Mouse (Mus musculus): Measurements from ENCODE around the gene Arrdc2. TPM values are rescaled to one million over a fixed set of nuclear protein-coding genes. Genes with fewer than 3 reads are reported as not detected.

Arrdc2 gene
- polyA plus RNA-seq, 1 experiment: 73.8 TPM

GRCm38 (mm10) chr8:70865350-70866000, 26.0 kb upstream of the Arrdc2 start:
- Histone ChIP-seq H3K27ac (ENCODE audit: insufficient read depth, low read length) (no peak overlapping the region), H3K36me3 (ENCODE audit: control insufficient read depth, insufficient read depth, low read length) (no peaks in the 10 kb centered on the region), H3K27me3 (ENCODE audit: control insufficient read depth, insufficient read depth, low read length) (peaks cover 17% of the 10 kb centered on the region), H3K4me3 (ENCODE audit: extremely low read depth, insufficient read depth, insufficient read length) (peak overlapping the region; percentile 54; the same call in 1 of the 2 replicates), H3K4me1 (ENCODE audit: control insufficient read depth, insufficient read depth, insufficient read length) (peaks cover 38% of the 10 kb centered on the region)
- TF ChIP-seq POLR2A (IDR thresholded peaks at IDR 0.05; ENCODE audit: low read depth, low read length): no peak
- no peak for TF ChIP-seq CTCF (IDR thresholded peaks at IDR 0.05; ENCODE audit: extremely low read depth, insufficient read depth, insufficient read length, insufficient replicate concordance)
- WGBS: under 1% methylated on average over 46 of the region's 46 CpGs
- DNase-seq (ENCODE audit: low read depth in 1 of 2, low spot score in 2 of 2): peak; percentile 100

DNA sequence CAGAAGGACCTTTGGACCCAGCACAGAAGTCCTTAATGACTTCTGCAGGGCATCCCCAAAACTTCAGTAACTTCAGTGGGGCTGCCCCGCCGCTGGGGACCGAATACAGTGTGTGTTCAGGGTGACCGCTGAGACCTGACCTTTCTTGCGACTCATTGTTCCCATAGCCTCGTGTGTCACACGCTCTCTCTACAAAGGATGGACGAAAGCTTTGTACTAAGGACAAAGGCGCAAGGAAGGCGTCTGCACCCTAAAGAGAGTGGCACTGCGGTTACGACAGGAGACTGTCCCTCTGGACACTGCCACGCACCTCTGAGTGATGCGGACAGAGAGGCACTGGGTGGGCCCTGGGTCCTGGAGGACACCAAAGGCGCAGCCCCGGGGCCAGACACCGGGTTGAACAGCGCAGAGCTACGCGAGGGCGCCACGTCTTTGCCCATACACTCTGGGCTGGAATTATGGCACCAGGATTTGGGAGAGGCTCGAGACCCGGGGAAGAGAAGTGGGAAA, 25.2 kb upstream of the Arrdc2 start:
- Histone ChIP-seq H3K36me3 (ENCODE audit: control insufficient read depth, insufficient read depth, low read length) (no peaks in the 10 kb centered on the region), H3K27ac (ENCODE audit: insufficient read depth, low read length) (no peak overlapping the region), H3K27me3 (ENCODE audit: control insufficient read depth, insufficient read depth, low read length) (peaks cover 17% of the 10 kb centered on the region), H3K4me1 (ENCODE audit: control insufficient read depth, insufficient read depth, insufficient read length) (peaks cover 38% of the 10 kb centered on the region), H3K4me3 (ENCODE audit: extremely low read depth, insufficient read depth, insufficient read length) (peak overlapping the region; percentile 43; the same call in 1 of the 2 replicates)
- WGBS: 1% methylated on average over 24 of the region's 24 CpGs
- TF ChIP-seq CTCF (IDR thresholded peaks at IDR 0.05; ENCODE audit: extremely low read depth, insufficient read depth, insufficient read length, insufficient replicate concordance) (no peak), POLR2A (IDR thresholded peaks at IDR 0.05; ENCODE audit: low read depth, low read length) (no peak)
- peak in 1 of 2 experiments; percentile 26 for DNase-seq (ENCODE audit: low read depth in 1 of 2, low spot score in 2 of 2)

- no peak overlapping the region for H3K27ac ChIP-seq (ENCODE audit: insufficient read depth, low read length)
- no peaks in the 10 kb centered on the region for H3K36me3 ChIP-seq (ENCODE audit: control insufficient read depth, insufficient read depth, low read length)
- WGBS: 3% methylated on average over 45 of the region's 46 CpGs
- peaks cover 17% of the 10 kb centered on the region for H3K27me3 ChIP-seq (ENCODE audit: control insufficient read depth, insufficient read depth, low read length)
- no peak for DNase-seq (ENCODE audit: low read depth in 1 of 2, low spot score in 2 of 2)
- TF ChIP-seq POLR2A (IDR thresholded peaks at IDR 0.05; ENCODE audit: low read depth, low read length): no peak
- no peak for TF ChIP-seq CTCF (IDR thresholded peaks at IDR 0.05; ENCODE audit: extremely low read depth, insufficient read depth, insufficient read length, insufficient replicate concordance)
- peaks cover 38% of the 10 kb centered on the region for H3K4me1 ChIP-seq (ENCODE audit: control insufficient read depth, insufficient read depth, insufficient read length)
- H3K4me3 ChIP-seq (ENCODE audit: extremely low read depth, insufficient read depth, insufficient read length): peak overlapping the region; percentile 24; the same call in 1 of the 2 replicates
Measured at GRCm38 (mm10) chr8:70863956-70864711, 24.6 kb upstream of the Arrdc2 start.

GRCm38 (mm10) chr8:70862824-70863641, 23.5 kb upstream of the Arrdc2 start, which contains the start of gene Kcnn1:
TSS of gene Kcnn1 (minus strand) at chr8:70863258.
- no peak within 1 kb of the TSS for H3K27ac ChIP-seq (ENCODE audit: insufficient read depth, low read length)
- DNase-seq (ENCODE audit: low read depth in 1 of 2, low spot score in 2 of 2): no peak
- H3K4me1 ChIP-seq (ENCODE audit: control insufficient read depth, insufficient read depth, insufficient read length): peaks cover 29% of the 10 kb centered on the region
- H3K27me3 ChIP-seq (ENCODE audit: control insufficient read depth, insufficient read depth, low read length): peaks cover 17% of the 10 kb centered on the region
- TF ChIP-seq CTCF (IDR thresholded peaks at IDR 0.05; ENCODE audit: extremely low read depth, insufficient read depth, insufficient read length, insufficient replicate concordance): no peak
- no peak for TF ChIP-seq POLR2A (IDR thresholded peaks at IDR 0.05; ENCODE audit: low read depth, low read length)
- H3K4me3 ChIP-seq (ENCODE audit: extremely low read depth, insufficient read depth, insufficient read length): peak within 1 kb of the TSS; percentile 24; the same call in 1 of the 2 replicates
- H3K36me3 ChIP-seq (ENCODE audit: control insufficient read depth, insufficient read depth, low read length): no peaks in the 10 kb centered on the region
- 2% methylated on average over 51 of the region's 55 CpGs for WGBS

DNA sequence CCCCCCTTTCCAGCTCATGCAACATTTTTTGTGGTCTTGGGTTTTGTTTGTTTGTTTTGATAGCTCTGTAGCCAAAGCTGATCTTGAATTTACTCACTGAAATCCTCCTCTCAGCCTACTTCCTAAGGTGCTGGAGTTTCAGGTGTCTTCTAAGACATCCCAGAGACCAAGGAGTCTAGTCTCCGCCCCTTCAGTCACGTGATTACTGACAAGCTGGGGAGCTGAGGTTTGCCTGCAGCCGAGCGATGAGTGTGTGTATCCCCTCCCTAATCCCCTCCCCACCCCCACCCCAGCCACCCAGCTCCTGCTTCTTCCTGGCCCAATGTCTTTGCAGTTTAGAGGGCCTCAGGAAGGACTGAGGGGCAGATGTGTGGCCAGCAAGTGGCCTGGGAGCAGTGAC, 18.0 kb upstream of the Arrdc2 start:
- H3K36me3 ChIP-seq (ENCODE audit: control insufficient read depth, insufficient read depth, low read length): no peaks in the 10 kb centered on the region
- H3K4me1 ChIP-seq (ENCODE audit: control insufficient read depth, insufficient read depth, insufficient read length): peaks cover 12% of the 10 kb centered on the region
- WGBS: 45% methylated on average over 4 of the region's 4 CpGs
- no peak for TF ChIP-seq CTCF (IDR thresholded peaks at IDR 0.05; ENCODE audit: extremely low read depth, insufficient read depth, insufficient read length, insufficient replicate concordance)
- TF ChIP-seq POLR2A (IDR thresholded peaks at IDR 0.05; ENCODE audit: low read depth, low read length): no peak
- no peak overlapping the region for H3K4me3 ChIP-seq (ENCODE audit: extremely low read depth, insufficient read depth, insufficient read length)
- DNase-seq (ENCODE audit: low read depth in 1 of 2, low spot score in 2 of 2): no peak
- H3K27me3 ChIP-seq (ENCODE audit: control insufficient read depth, insufficient read depth, low read length): peaks cover 4% of the 10 kb centered on the region
- H3K27ac ChIP-seq (ENCODE audit: insufficient read depth, low read length): no peak overlapping the region

DNA sequence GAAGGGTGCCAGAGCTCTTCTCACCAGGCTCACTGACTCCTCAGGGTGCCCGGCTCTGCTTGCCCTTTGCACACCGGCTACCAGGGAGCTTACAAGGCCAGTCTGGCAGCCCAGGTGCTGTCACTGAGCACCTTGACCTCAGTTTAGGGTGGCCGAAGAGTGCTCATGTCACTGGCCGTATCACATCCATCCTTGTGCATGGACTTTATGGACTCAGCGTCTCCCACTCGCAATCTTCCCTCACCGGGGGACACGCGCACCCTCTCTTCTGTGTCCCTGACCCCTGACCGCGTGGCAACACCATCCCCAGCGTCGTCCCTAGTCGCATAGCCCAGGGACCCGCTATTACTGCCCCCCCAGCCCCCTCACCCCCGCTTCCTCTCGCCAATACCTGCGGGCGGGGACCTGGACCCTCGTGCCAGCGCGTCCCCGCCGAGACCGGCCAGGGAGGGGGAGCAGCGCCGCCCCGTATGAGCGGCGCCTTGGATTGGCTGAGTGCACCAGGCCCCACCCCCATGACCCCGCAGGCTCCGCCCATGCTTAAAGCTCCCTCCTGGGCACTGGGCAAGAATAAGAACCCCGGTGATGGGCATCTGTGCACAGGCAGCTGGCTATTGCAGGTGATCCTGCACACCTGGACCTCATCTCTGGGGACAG, 17.1 kb upstream of the Arrdc2 start:
- H3K27me3 ChIP-seq (ENCODE audit: control insufficient read depth, insufficient read depth, low read length): no peaks in the 10 kb centered on the region

More for the DNA sequence above, 17.1 kb upstream of the Arrdc2 start:
- peaks cover 11% of the 10 kb centered on the region for H3K4me1 ChIP-seq (ENCODE audit: control insufficient read depth, insufficient read depth, insufficient read length)
- no peak for DNase-seq (ENCODE audit: low read depth in 1 of 2, low spot score in 2 of 2)
- TF ChIP-seq POLR2A (IDR thresholded peaks at IDR 0.05; ENCODE audit: low read depth, low read length) (no peak), CTCF (IDR thresholded peaks at IDR 0.05; ENCODE audit: extremely low read depth, insufficient read depth, insufficient read length, insufficient replicate concordance) (no peak)
- WGBS: 24% methylated on average over 33 of the region's 33 CpGs
- H3K27ac ChIP-seq (ENCODE audit: insufficient read depth, low read length): no peak overlapping the region
- no peak overlapping the region for H3K4me3 ChIP-seq (ENCODE audit: extremely low read depth, insufficient read depth, insufficient read length)
- H3K36me3 ChIP-seq (ENCODE audit: control insufficient read depth, insufficient read depth, low read length): no peaks in the 10 kb centered on the region
